Mouse (Mus musculus): ENCODE results near the gene Nfia. TPM values are rescaled to one million over a fixed set of nuclear protein-coding genes. Genes with fewer than 3 reads are reported as not detected.

Nfia gene
- total RNA-seq, 1 experiment from 2014 or later, result 9.4 TPM

GRCm38 (mm10) chr4:98134027-98134426 is 361.5 kb downstream of the Nfia start:
- ATAC-seq (replicated peaks; ENCODE audit: low read depth, poor library complexity, severe bottlenecking), result no peak

GRCm38 (mm10) chr4:98136072-98136471 is 363.5 kb downstream of the Nfia start:
- ATAC-seq (replicated peaks; ENCODE audit: low read depth, poor library complexity, severe bottlenecking), result no peak

- ATAC-seq (replicated peaks; ENCODE audit: low read depth, poor library complexity, severe bottlenecking), result no peak
Observed at GRCm38 (mm10) chr4:98142879-98143436, 370.4 kb downstream of the Nfia start.

DNA sequence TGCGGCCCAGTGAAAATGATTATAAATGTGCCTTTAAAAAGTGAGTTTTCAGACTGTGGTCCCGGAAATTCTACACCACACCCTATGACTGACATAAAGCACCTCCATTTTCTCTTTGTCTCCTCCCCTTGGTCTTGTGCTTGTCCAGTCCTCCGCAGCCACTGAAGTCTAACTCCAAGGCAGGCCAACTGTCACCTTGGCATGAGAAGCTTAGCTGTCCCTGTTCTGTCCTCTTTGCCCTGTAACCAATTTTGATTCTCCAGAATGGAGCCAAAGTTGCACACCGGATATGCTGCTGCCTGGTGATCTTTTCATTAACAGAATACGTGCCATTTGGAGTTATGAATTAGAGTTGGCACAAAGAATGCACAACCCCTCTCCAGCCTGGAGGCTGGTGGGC is 378.0 kb downstream of the Nfia start:
- no peak for ATAC-seq (replicated peaks; ENCODE audit: low read depth, poor library complexity, severe bottlenecking)

DNA sequence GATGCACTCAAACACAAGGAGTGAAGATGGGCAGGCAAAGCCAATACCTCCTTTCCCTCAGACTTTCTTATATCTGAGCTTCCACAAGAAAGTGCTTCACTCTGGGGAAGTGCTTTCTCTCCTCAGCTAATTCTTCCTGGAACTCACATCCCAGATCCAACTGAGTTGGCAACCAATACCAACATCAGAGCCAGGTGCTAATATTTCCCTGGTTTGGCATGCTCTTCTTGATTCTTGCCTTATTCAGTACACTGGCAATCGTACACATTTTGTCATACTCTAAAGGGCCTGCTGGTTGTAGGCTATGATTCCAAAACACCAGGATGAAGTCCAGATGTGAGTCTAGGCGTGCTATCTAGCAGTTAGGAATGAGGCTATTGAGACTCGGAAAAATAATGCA is 385.4 kb downstream of the Nfia start:
- ATAC-seq (replicated peaks; ENCODE audit: low read depth, poor library complexity, severe bottlenecking), result no peak

GRCm38 (mm10) chr4:98166379-98166778 is 393.8 kb downstream of the Nfia start:
- ATAC-seq (replicated peaks; ENCODE audit: low read depth, poor library complexity, severe bottlenecking), result no peak

Other genes starting within 250 kb of the Nfia start
- gene E130114P18Rik, start 5.3 kb downstream of the Nfia start, total RNA-seq (2017), result not detected in 2 replicates